Mouse (Mus musculus) right cerebral cortex, postnatal 25 days (tissue): ENCODE measurements around the gene Samd8.
A peak's percentile ranks its signal among the peaks of the same experiment; 100 is the strongest.

Experiments used
- DNase-seq: peaks from one replicate; pipeline ENCODE4 v3.0.0; 2022

Samd8 gene

DNA sequence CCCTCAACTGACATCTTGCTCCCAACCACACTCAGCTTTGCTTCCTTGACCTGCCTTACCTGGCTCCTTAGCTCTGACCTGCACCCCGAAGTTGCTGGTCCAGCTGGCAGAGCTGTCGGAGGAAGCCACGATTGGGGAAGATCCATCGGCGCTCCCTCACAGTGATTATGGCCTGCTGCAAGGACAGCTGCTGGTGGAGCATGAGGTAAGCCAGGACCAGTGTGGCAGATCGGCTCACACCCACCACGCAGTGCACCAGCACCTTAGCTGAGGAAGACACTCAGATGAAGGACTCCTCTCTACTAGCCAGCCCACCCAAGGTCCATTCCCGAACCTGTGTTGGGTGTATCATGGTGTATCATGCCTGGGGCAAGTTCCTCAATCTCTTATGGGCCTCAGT is 4.1 kb upstream of the Samd8 start:
- DNase-seq = no peak

GRCm38 (mm10) chr14:21746846-21747245 is 3.5 kb upstream of the Samd8 start:
- no peak for DNase-seq

GRCm38 (mm10) chr14:21747436-21748141 is 2.7 kb upstream of the Samd8 start:
- DNase-seq = no peak

GRCm38 (mm10) chr14:21748142-21748870 is 2.0 kb upstream of the Samd8 start:
- DNase-seq = no peak

GRCm38 (mm10) chr14:21750881-21751542 is 681 bp downstream of the Samd8 start, which contains the start of gene Dusp13:
Dusp13 (minus strand) TSS chr14:21751181.
- peak; percentile 70 for DNase-seq

- DNase-seq = no peak
Measured at GRCm38 (mm10) chr14:21752411-21752810, 2.1 kb downstream of the Samd8 start.

DNA sequence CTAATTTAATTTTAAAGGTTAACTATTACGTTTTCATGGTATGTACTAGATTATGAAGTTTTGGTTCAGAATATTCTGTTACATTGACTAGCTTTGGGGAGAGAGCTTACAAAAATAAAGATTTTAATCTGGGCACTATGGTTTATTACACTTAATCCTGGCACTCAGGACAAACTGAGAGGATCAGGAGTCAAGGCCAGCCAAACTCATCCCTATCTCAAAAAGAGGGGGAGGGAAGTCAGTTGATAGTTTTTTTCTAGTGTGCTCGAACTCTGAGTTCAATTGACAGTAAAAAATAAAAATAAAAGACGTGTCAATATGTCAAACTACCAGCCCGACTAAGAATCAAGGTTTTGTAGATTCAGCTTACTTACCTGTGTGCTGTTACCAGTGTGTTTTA is 3.0 kb downstream of the Samd8 start:
- no peak for DNase-seq

DNA sequence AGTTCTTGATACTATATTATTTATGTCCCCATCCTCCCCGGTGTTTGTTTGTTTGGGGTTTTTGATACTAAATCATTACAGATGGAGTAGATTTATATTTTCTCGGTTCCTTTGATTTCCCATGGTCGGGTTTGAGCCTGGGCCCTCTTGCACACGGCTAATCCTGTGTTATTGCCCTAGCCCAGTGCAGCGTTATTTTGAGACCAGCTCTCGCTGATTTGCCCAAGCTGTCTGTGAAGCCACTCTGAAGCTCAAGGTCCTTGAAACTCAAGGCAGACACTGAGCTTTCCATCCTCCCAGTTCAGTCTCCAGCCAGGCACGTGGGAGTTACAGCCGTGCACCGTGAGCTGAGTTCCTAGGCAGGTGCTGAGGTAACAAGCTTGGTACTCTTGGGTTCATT is 11.2 kb downstream of the Samd8 start:
- no peak for DNase-seq

DNA sequence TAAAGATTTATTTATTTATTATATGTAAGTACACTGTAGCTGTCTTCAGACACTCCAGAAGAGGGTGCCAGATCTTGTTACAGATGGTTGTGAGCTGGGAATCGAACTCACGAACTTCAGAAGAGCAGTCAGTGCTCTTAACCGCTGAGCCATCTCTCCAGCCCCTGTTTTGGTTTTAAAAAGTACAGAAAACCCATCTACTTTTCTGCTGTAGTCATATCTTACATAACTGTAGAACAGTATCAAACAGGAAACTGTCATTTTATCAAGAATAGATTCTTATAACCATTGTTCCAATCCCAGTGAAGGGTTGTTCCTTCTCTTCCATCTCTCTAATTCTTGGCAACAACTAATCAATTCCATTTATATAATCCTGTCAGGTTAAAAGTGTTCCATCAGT is 13.4 kb downstream of the Samd8 start:
- DNase-seq = no peak

DNA sequence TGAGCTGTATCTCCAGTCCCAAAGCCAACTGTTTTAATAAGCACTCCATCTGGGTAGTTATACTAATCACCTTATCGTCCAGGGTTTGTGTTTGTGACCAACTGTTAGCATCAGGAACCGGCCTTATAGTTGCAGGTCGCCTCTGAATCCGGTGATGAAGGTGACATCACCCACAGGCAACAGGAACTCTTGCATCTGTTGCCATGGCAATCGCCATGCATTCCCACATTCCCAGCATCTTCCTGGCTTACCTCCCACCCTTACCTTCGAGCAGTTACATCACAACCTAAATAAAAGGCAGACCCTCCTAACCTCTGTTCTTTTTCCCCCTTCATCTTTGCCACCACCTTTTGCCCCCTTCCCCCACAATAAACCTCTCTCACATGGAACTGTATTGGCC is 14.3 kb downstream of the Samd8 start:
- no peak for DNase-seq

- no peak for DNase-seq
Measured at GRCm38 (mm10) chr14:21765754-21766397, 15.5 kb downstream of the Samd8 start.

DNA sequence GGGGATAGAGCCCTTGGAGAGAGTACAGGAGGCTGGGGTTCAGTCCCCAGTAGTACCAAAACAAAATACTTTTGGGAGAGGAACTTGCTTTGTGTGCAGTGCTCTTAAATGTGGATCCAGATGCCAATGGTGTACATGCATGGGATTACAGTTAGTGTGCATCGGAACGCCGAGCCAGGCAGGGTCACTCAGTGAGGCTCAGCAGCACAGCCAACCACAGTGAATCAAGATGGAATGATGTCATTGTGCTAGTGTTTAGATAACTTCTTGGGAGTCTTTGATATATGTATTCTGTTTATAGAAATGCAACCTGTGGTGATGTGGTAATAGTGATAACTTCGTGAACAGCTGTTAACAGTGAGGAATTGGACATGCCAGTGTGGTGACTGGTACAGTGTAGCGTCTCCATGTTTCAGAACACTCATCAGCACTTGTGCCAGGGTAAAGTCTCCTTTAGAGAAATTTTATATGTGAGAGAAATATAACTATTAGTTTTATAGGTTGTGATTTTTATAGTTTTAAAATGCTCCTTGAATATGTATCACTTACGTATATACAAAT is 16.1 kb downstream of the Samd8 start:
- no peak for DNase-seq

DNA sequence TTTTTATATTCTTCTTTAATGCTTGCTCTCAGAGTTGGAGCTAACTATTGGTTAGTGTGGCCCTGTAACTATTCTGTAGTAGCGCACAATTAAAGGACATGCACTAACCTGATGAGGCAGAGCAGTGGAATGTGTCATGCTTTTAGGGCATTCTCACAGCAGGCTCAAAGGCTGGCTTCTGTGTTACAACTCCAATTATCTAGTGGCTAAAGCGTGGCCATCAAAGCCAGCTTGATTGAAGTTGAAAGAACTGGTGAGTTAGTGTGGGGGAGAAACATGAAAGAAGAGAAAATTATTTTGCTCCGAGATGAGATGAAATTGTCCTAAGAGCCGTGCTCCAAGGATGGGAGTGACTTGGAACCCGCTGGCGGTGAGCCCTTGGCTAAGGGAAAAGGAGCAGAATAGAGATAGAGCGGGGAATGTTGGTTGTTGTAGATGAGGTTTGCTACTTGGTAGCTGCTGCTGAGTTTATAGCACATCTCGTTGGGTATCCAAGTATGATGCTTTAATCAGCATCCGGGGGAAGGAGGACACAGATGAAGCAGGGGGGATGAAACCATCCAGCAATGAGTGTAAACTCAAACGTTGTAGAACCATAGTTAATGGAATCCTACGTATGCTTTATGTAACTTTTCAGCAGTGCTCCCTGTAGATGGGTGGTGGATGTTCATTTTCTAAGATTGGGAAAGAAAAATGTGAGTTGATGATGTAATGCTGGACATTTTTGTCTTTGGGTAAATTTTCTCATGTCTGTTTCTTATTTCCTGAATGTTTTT is 22.4 kb downstream of the Samd8 start:
- DNase-seq = no peak

DNA sequence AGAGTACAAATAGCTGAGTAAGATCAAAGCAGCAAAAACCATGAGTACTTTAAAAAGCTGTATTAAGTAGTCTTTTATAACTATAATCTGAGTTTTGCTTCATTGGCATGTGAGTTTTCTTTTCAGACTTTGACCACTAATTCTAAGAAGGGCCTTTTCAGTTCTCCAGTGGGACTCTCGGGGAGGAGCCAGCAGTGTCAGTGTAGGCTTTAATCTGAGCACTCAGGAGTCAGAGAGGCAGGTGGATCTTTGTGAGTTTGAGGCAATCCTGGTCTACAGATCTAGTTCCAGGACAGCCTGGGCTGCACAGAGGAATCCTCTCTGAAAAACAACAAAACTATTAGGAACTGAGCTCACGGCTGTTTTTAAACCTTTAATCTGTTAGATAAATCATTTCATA is 23.6 kb downstream of the Samd8 start:
- DNase-seq = no peak

DNA sequence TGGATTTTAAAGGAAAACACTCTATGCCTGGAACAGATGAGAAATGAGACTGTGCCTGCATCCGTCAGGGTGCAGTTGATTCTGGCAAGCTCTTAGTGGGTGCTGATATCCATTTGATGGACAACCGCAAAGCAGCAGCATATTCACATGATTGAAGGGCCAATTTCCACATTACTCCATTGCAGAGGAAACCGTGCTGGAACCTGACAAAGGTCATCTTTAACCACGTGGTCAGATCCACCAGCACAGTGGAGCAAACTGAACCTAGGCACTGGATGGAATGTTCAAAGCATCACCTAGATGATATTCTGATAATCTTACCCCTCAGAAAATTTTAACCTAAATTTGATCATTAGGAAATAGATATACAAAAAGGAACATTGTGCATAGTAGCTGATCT is 25.9 kb downstream of the Samd8 start:
- DNase-seq = no peak

DNA sequence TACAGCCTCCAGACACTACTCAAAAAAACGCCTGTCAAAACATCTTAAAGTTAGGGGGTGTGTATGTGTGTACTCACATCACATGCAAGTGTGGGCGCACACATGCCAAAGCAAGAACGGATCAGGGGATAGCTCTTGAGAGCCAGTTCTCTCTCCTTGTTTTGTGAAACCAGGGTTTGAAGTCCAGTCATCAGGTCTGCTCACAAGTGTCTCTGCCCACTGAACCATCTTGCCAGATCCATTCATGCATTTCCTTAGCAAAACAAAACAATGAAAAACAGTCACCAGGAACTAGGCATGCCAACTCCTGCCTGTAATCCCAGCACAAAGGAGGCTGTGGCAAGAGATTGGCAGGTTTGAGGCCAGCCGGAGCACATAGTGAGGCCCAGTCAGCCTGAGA is 36.2 kb downstream of the Samd8 start:
- DNase-seq = no peak

- DNase-seq = no peak
Measured at GRCm38 (mm10) chr14:21787374-21787773, 37.0 kb downstream of the Samd8 start.

DNA sequence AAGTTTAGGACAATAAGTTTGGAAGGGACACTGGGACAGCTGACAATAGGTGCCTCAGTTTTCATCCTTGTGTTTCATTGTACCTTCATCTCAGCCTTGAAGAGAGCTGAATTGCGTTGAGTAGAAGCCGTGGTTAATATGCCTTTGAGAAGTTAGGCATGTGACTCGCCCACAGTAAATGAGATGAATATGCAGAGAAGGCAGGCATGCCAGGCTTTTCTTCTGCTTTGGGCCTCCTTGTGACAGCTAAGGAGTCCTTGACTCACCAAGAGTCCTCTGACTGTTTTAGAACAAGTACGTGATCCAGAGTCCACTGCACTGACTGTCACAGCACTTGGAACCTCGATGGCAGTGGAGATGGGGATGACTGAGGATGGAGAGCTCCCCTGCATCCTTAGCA is 37.8 kb downstream of the Samd8 start:
- peak; percentile 38 for DNase-seq

DNA sequence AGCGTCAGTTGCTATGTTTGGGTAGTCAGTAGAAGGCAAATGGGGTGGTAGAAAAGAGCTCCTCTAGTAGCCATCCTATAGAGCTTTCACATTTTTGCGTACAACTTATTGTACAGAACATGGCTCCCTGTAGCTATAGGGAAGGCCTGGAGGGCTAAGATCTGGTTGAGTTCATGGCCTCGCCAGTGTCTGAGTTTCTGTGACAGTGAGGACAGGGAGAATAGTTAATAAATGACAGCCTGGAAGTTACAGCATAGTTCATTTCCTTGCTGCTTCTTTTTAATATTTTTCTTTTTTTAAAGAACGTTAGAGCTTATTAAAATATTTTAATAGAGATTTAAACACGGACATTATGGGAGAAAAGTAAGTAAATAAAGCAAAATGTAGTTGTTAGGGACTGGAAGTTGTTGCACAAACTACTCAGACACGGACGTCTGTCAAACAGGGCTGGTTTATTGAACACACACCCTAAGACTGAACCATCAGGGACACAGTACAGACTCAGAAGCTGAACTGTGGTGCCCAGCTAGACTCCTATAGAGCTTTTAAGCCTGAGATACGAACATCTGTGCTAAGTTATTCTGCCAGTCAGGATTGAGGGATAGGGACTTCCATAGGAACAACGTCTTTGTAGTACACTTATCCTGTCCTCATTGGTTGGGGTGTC is 40.4 kb downstream of the Samd8 start:
- DNase-seq = no peak

DNA sequence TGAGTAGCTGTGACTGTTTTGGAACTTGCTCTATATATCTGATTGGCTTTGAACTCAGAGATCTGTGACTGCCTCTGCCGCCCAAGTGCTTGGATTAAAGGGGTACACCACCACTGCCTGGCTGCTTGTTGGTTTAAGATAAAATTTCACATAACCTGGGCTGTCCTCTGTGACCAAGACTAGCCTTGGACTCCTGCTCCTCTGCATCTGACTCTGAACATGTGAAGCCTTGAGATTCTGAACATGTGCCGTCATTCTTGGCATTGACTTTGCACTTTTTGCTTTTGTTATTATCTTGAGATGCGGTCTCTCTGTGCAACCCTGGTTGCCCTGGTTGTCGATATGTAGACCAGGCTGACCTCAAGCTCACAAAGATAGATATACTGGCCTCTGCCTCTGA is 41.4 kb downstream of the Samd8 start:
- no peak for DNase-seq

GRCm38 (mm10) chr14:21792250-21792649 is 41.9 kb downstream of the Samd8 start:
- peak; percentile 23 for DNase-seq

GRCm38 (mm10) chr14:21800641-21801040 is 50.3 kb downstream of the Samd8 start:
- no peak for DNase-seq
